Mouse (Mus musculus): ENCODE data around the gene Wdfy1. TPM values are rescaled to one million over a fixed set of nuclear protein-coding genes. Genes with fewer than 3 reads are reported as not detected.

The Wdfy1 gene
- polyA plus RNA-seq, 2 experiments from 2014 or later: 26.5 to 28.1 TPM

- no peak for ATAC-seq
These were observed 65.7 kb downstream of the Wdfy1 start for GRCm38 (mm10) chr1:79710216-79710615.

- ATAC-seq: no peak
These were observed 68.6 kb downstream of the Wdfy1 start for GRCm38 (mm10) chr1:79707383-79707782.

DNA sequence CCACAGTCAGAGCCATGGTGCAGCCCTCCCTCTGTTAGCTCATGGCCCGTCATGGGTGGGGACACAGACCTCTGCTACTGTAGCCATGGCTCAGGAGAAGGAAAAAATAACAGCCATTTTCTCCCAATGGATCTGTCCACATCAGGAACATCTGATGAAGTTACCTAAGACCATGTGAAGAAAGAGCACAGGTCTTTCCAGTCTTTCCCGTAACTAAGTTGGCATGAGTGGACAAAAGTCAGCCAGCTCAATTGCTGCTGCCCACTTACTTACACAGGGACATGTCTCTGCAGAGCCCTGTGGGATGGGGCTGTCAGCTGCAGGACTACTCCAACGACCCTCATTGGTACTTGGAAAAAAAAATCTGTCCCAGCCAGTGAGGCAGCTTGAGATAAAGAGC is 69.2 kb downstream of the Wdfy1 start:
- no peak for ATAC-seq

- no peak for ATAC-seq
These were observed 71.3 kb downstream of the Wdfy1 start for GRCm38 (mm10) chr1:79704672-79705071.

GRCm38 (mm10) chr1:79703520-79703919 is 72.4 kb downstream of the Wdfy1 start:
- no peak for ATAC-seq

GRCm38 (mm10) chr1:79698506-79698905 is 77.4 kb downstream of the Wdfy1 start:
- ATAC-seq: no peak

DNA sequence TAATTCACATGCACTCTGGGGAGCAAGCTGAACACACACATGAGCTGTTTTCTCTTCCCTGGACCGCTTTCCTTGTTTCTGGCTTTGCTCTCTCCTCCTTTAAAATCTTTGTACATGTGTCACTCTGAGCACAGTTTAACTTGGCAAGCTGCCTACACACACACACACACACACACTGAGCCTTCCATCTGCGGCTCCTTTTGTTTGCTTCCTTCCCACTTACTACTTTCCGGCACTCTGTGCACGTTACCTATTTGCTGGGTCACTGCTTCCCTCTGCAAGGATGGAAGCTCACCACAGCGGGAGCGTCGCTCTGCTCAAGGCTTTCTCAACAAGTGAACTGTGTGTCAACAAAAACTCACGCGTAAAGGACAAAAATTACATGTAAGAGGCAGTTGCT is 78.6 kb downstream of the Wdfy1 start:
- no peak for ATAC-seq

DNA sequence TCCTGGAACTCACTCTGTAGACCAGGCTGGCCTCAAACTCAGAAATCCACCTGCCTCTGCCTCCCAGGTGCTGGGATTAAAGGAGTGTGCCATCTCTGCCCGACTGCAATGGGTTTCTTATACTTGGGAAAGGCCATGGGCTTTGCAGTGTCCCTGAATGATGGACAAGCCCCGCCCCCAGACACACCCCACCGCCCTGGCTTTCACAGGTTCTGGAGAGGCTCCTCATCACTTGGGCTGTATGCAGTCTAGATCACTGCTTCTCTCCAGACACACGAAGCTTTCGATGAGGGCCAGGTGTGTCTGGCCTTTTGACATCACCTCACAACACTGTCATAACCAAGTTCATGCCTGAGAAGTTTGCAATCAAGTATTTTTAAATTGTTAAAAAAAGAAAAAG is 79.0 kb downstream of the Wdfy1 start:
- no peak for ATAC-seq

- no peak for ATAC-seq
These were observed 83.5 kb downstream of the Wdfy1 start for GRCm38 (mm10) chr1:79692482-79692881.

- ATAC-seq: no peak
These were observed 88.7 kb downstream of the Wdfy1 start for GRCm38 (mm10) chr1:79687254-79687653.

GRCm38 (mm10) chr1:79684027-79684426 is 91.9 kb downstream of the Wdfy1 start:
- ATAC-seq: peak; percentile 68

DNA sequence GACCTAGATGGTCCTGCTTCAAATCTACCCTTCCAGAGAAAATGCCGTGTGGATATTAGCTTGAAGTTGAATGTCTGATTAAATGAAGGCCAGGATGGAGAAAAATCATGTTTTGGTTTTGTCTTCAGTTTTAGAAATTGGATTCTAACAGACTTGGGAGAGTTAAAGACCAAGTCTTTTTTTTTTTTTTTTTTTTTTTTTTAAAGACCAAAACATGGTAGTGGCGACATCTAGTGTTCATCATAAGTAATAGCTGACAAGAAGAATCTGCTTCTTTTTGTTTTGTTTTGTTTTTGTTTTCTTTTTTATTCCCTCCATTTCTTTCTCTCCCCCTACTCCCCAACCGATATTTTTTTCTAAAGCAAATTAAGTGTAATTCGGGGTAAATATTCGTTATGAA is 93.0 kb downstream of the Wdfy1 start:
- peak; percentile 48 for ATAC-seq

DNA sequence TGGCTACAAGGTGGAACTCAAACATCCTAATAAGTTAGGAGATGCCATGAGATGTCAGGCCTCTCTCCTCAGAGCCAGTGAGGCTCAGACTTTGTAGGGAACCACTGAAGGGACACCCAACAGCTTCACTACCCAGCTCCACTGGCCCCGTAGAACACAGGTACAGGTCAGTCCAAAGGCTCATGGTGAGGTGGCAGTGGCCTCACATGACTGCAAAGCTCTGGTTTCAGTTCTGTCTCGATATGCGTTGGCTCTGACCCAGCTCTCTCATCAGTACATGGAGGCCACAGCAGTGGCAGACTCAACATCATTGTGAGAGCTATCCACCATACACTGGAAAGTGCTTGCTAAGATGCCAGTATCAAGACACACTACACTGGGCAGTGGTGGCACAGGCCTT is 95.2 kb downstream of the Wdfy1 start:
- ATAC-seq: no peak

DNA sequence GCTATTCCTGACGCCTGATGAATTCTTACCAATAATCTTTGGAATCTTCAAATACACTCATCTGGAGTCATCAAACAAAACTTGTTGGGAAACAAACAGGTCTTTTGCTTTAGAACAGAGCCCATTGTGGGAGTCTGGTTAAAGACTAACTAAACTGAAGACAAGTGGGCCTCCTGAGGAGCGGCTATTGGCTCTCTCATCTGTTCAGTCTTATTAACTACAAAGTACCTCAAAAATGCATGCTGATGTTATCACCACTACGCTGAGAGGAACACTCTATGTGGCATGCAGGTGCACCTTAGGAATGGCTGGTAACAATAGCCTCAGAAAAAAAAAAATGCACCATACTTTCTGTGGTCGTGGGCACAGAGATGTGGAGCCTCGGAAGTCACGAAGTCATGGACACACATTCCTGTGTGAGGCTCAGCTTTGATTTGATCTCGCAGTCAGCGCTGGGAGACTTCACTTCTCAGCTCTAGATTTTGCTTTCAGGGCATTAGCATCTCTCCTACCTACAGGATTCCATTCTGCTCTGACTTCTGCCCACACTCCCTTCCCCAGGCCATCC is 97.7 kb downstream of the Wdfy1 start:
- no peak for ATAC-seq

- no peak for ATAC-seq
These were observed 100.2 kb downstream of the Wdfy1 start for GRCm38 (mm10) chr1:79675716-79676115.

- peak; percentile 95 for ATAC-seq
These were observed 104.2 kb downstream of the Wdfy1 start, which contains the start of gene Ap1s3 for GRCm38 (mm10) chr1:79671543-79672337. TSS of gene Ap1s3 (minus strand) at chr1:79671972.

DNA sequence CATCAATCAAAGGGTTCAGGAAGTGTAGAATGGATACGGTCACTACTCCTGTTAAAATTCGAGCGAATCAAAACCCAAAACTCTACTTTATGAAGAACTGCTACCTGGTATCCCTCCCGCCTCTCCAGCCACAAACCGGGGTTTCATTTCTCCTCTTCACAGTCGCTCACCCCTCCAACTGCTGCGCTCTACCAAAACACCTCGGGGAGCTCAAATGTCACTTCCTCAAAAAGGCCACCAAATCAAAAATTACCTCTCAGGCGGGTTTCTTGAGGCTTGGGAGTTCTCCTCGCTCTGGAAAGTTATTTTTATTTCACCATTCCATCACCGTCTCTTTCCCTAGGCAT is 104.8 kb downstream of the Wdfy1 start:
- peak; percentile 37 for ATAC-seq

- no peak for ATAC-seq
These were observed 106.4 kb downstream of the Wdfy1 start for GRCm38 (mm10) chr1:79669419-79669974.

GRCm38 (mm10) chr1:79664911-79665310 is 111.0 kb downstream of the Wdfy1 start:
- ATAC-seq: no peak

- ATAC-seq: no peak
These were observed 116.3 kb downstream of the Wdfy1 start for GRCm38 (mm10) chr1:79659598-79659997.

GRCm38 (mm10) chr1:79657411-79657810 is 118.5 kb downstream of the Wdfy1 start:
- ATAC-seq: no peak

DNA sequence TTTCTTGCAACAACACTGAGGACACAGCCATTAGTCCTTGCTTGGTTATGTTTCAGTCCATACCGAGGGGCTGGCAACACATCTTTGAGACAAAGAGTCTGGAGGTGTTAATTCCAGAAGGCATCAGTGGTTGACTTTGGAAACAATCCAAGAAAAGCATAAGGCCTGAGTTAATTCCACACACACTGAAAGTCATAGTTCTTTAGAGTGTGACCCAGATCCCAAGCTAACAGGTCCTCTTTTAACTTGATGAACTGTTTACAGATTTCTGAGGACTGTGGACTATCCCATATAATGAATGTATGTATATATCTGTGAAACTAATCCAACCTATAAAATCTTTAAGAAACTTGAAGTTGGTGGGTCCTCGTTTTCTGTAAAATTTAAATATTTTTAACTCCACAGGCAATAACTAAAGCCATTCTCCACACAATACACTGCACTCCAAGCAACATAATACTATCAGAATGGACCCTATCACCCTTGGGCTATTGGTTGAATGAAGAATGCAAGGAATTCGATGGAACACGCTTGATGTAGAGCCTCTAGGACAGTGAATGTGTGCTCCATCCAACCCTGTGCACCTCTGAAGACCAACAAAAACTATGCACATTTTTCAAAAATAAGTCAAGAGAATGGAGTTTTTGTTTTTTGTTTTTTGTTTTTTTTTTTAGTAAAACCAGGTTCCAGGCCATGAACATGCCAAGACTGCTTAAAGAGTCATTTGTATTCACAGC is 120.0 kb downstream of the Wdfy1 start:
- no peak for ATAC-seq

- ATAC-seq: no peak
These were observed 121.0 kb downstream of the Wdfy1 start for GRCm38 (mm10) chr1:79654948-79655347.
